Mouse (Mus musculus): ENCODE measurements around the gene Epn2.

Epn2 gene

DNA sequence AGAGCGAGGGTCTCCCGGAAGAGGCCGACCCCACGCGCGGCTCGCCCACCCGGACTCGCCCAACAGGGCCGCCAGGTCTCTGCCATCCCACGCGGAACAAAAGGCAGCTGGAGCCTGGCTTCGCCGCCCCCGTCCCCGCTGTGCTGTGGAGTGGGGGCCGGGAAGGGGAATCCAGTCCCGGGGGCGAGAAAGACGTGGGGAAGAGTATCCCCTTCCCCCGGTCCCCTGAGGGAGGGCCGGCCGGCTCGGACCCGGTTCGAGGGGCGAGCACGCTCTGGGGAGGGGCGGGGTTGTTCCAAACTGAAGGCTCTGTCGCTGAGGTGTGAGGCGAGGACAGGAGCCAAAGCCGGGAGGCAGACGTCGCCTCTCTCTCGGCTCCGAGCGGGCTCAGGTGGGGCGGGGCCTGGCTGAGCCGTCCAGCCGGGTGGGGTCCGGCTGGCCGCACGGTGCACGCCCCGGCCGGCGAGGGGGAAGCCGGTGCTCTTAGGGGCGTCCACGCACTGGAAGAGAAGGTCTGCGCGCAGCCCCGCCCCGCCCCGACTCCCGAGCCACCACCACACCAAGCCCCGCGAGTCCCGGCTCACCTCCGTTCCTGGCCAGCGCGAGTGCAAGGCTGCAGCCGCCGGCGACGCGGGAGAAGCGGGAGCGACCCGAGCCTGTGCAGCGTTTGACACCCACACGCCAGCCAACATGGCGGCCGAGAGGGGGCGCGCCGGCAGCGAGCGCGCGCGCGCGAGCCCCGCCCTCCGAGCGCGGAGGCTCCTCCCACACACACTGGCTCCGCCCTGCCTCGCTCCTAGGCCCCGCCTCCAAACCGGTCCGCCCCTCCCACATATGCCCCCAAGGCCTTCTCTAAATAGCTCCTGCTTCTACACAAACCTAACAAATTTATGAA is at the start of gene Epn2:
Gene Epn2 (minus strand): TSS at position 705 of the 895 bp plus-strand sequence.
- peak; percentile 70 for DNase-seq (ENCODE audit: low read depth, low spot score)

DNA sequence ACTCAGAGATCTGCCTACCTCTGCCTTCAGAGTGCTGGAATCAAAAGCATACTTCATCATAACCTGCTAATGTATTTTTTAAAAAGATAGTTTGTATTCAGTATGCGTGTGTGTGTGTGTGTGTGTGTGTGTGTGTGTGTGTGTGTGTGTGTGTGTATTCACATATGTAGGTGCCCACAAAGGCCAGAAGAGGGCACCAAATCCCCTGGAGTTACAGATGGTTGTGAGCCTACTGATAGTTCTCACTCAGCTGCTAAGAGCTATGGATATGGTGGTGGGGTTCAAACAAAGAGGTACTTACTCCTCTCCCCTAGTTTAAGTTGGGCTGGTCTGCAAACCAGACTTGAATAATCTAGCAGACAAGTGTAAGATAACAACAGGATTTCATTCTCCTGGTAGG is 47.0 kb upstream of the Epn2 start:
- DNase-seq (ENCODE audit: low read depth, low spot score), result no peak

GRCm38 (mm10) chr11:61625136-61625535 is 45.6 kb upstream of the Epn2 start:
- DNase-seq (ENCODE audit: low read depth, low spot score), result no peak

DNA sequence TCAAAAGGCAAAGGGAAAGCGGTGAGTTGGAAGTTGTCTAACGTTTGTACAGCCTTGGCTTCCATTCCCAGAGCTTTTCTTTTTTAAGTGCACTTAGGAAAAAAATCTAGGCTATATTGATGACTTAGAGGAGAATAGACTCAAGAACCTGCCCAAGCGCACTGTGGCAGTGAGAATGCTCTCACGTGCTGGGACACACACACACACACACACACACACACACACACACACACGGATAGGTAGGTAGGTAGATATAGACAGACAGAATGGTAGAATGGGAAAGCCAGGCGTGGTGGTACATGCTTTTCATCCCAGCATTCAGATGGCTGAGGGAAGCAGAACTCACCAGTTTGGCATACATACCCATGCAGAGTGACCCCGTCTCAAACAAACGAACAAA is 41.3 kb upstream of the Epn2 start:
- no peak for DNase-seq (ENCODE audit: low read depth, low spot score)

DNA sequence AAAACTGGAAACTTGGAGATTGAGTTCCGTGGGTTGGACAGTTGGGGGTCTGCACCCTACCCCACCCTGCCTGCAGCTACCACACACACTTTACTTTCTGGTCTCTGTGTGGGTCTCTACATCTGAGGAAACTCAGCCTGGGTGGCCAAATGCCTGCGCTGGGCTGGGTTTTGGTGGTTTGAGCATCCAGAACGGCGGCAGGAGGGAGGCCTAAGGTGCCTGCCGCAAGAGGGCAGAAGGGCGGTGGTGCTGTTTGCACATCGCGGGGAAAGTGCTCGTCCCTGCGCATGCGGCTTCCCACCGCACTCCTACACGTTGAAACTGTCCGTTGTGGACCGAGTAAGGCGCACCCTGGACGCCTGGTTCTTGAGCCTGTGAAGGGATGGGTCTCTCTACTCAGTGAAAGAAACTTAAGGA is 40.8 kb upstream of the Epn2 start:
- DNase-seq (ENCODE audit: low read depth, low spot score), result peak; percentile 74

DNA sequence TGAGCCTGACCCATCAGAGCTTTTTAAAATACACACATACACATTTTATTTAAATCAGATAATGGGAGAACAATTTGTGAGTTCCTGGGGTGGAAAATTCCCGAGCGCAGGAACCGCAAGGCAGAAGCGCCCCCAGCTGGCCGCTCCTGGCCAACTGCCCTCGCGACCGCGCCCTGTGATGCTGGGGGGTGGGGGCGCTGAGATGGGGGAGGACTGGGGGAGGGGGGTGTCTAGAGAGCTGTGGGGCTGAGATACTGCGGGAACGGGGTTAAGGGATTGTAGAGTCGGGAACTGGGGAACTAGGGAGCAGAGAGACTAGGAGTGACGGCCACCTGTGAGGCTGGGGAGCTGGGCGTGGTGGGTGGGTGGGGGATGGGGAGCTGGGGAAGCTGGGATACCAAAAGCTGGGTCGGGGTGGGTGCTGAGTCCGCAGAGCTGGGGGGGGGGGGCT is 40.3 kb upstream of the Epn2 start:
- DNase-seq (ENCODE audit: low read depth, low spot score), result peak; percentile 57

- no peak for DNase-seq (ENCODE audit: low read depth, low spot score)
Observed at GRCm38 (mm10) chr11:61619356-61619755, 39.9 kb upstream of the Epn2 start.

GRCm38 (mm10) chr11:61618571-61618970 is 39.1 kb upstream of the Epn2 start:
- no peak for DNase-seq (ENCODE audit: low read depth, low spot score)

DNA sequence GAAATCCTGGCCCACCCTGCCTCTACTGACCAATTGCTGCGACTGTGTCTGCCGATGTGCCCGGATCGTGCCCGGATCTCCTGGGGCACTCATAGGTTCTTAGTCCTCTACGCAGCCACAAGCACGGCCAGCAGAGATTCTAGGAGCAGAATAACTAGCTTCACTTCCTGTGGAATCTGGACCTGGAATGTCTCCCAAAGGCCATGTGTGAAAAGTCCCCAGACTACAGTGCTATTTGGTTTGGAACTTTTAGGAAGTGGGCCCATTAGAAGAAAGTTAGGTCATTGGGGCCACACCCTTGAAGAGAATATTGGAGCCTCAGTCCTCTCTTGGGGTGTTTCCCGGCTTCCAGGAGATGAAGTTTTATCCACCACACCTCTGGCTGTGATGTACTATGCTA is 38.6 kb upstream of the Epn2 start:
- DNase-seq (ENCODE audit: low read depth, low spot score), result peak; percentile 74

- DNase-seq (ENCODE audit: low read depth, low spot score), result no peak
Observed at GRCm38 (mm10) chr11:61617293-61617975, 37.9 kb upstream of the Epn2 start.

DNA sequence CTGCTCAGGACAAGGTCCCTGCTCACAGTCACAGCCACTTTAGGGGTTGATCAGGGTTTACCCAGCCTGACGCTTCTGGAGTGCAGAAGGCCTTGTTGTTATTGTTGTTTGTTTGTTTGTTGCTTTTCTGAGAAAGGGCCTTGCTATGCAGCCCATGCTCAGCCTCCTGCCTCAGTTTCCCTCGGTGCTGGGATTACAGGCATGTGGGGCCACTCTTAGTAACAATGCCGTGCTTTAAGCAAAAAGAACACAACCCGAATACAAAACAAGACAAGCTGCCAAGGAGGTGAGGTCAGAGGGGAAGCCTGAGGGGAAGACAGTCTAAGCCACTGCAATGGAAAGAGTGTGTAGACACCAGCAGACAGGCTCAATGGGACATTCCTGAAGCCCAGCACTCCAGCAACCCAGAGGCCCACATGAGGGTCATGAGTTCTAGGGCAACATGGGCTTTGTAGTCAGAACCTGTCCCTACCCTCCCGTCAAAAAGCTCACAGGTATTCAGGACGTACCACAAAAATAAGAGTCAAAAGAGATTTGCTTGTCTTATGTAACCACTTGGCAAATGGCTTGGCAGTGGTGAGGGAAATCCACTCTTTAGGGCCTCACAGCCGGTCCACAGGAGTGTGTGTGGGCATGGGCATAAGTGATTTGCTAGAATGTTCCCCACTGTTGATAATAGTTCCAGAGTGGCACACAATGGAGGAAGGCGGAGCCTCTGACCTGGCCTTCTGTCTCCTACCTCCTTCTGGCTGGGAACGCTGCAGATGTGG is 37.2 kb upstream of the Epn2 start:
- DNase-seq (ENCODE audit: low read depth, low spot score), result no peak

- DNase-seq (ENCODE audit: low read depth, low spot score), result no peak
Observed at GRCm38 (mm10) chr11:61615686-61616522, 36.4 kb upstream of the Epn2 start.

GRCm38 (mm10) chr11:61614401-61614800 is 34.9 kb upstream of the Epn2 start:
- DNase-seq (ENCODE audit: low read depth, low spot score), result no peak

GRCm38 (mm10) chr11:61612116-61612635 is 32.7 kb upstream of the Epn2 start:
- no peak for DNase-seq (ENCODE audit: low read depth, low spot score)

DNA sequence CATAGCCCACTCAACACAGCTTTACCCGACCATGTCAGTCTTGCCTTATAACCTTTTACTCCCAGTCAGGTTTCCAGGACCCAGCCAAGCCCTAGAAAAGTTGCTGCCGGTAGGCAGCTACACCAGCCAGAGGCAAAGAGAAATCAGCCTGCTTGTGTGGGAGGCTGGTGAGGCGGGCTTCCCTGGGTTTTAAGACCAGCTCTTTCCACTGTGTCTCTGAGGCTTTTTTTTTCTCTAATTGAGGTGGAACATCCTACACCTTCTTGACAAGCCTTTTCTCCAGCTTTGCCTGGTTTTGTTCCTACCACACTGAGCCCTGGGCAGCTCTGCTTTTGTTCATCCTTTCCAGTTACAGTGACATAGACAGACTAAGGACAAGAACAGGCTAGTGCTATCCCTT is 31.7 kb upstream of the Epn2 start:
- no peak for DNase-seq (ENCODE audit: low read depth, low spot score)

DNA sequence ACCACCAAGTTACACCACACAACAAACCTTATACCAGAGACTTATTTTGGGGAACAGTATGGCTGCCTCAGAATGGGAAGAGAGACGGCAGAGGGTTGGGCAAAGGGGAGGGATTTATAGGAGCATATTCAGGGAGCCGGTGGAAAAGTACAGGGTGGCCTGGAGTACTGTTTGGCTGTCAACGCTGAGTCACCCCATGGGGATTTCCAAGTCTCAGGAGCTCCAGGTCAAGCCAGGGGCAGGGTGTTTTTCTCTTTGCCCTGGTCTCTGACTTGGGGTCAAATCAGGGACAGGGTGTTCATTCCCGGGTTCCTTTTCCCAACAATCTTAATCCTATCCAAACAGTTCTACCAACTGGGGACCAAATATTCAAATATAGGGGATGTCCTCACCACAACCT is 28.6 kb upstream of the Epn2 start:
- no peak for DNase-seq (ENCODE audit: low read depth, low spot score)

DNA sequence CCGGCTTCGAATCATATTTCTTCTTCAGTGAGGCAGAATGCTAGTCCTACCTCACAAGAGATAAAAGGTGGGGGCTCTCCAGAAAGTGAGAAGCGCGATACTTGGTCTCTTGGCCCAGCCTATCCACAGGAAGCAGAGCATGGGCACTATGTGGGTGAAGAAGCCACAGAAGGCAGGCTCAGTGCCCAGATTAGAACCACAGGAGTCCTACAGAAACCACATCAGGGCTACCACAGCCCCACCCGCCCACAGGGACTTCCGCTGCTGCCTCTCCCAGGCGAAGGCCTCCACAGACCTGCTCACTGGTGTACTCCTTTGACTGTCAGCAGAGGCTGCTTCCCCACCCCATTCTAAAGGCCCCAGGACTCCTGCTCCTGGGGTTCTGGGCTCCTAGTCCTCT is 23.2 kb upstream of the Epn2 start:
- no peak for DNase-seq (ENCODE audit: low read depth, low spot score)

DNA sequence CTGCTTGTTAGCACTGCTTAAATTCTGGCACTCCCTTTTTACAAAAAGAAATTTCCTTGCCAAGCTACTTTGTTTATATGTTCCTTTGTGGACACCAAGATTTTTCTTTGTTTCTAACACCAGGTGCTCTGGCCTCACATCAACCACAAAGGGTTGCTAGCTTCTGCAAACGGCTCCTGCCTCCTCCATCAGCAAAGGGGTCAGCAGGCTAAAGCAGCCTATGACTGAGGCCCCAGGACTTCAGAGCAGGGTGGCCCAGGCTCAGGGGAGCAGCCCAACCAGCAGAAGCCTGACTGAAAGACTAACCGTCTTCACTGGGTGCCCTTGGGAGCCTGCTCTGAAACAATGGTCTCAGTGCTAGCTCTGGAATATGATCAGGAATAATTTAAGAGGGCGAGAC is 22.0 kb upstream of the Epn2 start:
- DNase-seq (ENCODE audit: low read depth, low spot score), result no peak

DNA sequence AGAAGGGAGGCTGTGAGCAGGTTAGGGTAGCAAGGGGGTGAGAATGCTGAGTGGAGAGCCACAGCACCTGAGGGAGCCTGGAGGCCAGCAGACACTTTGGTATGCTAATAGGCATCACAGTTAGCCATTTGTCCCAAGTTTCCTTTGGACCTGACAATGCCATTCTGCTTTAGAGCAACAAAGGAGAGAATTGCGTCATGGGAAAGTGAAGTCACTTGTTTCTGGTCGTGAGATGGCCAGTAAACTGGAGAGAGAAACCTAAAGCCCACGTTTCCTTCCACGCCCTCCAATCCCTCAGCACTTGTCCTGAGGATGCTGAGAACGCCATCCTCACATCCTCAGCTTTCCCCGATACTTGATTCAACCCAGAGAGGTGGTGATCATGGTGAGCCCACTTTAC is 18.9 kb upstream of the Epn2 start:
- DNase-seq (ENCODE audit: low read depth, low spot score), result no peak

DNA sequence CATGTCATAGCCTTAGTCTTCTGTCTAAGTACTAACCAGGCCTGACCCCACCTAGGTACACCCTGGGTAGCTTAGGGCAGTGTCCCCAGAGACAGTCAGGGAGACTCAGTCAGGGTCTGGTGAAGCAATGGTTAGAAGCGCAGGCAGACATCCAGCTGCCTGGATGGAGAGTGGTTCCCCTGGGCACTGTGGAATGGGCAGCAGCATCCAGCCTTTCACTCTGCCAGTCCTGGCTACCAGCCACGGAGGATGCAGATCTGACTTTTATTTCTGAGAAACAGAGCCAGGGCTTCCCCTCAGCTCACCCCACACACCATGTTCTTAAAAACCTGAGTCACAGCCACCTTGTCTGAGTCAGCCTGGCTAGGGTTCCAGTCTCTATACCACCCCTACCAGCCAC is 18.0 kb upstream of the Epn2 start:
- no peak for DNase-seq (ENCODE audit: low read depth, low spot score)

- DNase-seq (ENCODE audit: low read depth, low spot score), result no peak
Observed at GRCm38 (mm10) chr11:61593069-61593468, 13.6 kb upstream of the Epn2 start.
